Mouse (Mus musculus): ENCODE results near the gene Tmem51.

DNA sequence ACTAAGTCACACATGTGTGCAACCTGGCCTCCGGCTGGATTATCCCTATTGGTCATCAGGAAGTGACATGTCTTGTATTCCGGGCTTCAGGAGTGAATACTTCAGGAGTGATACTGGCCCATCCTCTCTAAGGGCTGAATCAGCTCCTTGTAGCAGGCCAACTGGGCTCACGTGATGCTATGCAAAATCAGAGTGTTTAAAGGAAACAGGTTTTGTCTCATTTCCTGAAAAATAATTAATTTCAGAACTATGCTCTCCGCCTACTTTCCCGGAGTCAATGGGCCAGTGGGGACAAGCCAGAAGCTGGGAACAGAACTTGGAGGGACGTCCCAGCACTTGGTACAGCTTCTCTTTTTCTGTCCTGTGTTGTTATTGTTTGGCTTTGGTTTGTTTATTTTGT lies 4.7 kb upstream of the Tmem51 start:
- no peak for TF ChIP-seq CTCF (IDR thresholded peaks at IDR 0.05; ENCODE audit: low read depth, low read length)
- no peak for TF ChIP-seq POLR2A (IDR thresholded peaks at IDR 0.05; ENCODE audit: extremely low read depth, insufficient read depth, low read length)
